Mouse (Mus musculus) heart, embryonic 13.5 days (tissue): ENCODE data around the gene 4930432M17Rik. TPM values are rescaled to one million over a fixed set of nuclear protein-coding genes. Genes with fewer than 3 reads are reported as not detected.

Source experiments
- ATAC-seq: fragments of 200-750 bp; cut with Nextera tagmentation; 2 replicates; pipeline ENCODE4 v1.8.0; 2017; ENCODE audit warnings: moderate TSS enrichment; ENCODE audit not compliant: insufficient number of reproducible peaks, low FRiP score, low TSS enrichment; ENCODE audit errors: extremely low read depth
- H3K27ac ChIP-seq: fragments of 300-500 bp; sonication (generic); replicated peaks from 2 replicates; pipeline ENCODE4 v1.5.1; 2015; ENCODE audit warnings: moderate library complexity, mild to moderate bottlenecking, inconsistent platforms
- H3K27me3 ChIP-seq: fragments of 300-500 bp; sonication (generic); replicated peaks from 2 replicates; pipeline ENCODE4 v1.6.1; 2015; ENCODE audit warnings: mild to moderate bottlenecking, inconsistent platforms
- H3K36me3 ChIP-seq: fragments of 300-500 bp; sonication (generic); 2 replicates; pipeline ENCODE4 v1.6.1; 2015; ENCODE audit warnings: mild to moderate bottlenecking, inconsistent platforms
- H3K4me1 ChIP-seq: fragments of 300-500 bp; sonication (generic); 2 replicates; pipeline ENCODE4 v1.6.1; 2015; ENCODE audit warnings: inconsistent platforms
- H3K4me2 ChIP-seq: fragments of 300-500 bp; sonication (generic); 2 replicates; pipeline ENCODE4 v1.6.1; 2015; ENCODE audit warnings: inconsistent platforms, mild to moderate bottlenecking, moderate library complexity
- H3K4me3 ChIP-seq: fragments of 300-500 bp; sonication (generic); 2 replicates; pipeline ENCODE4 v1.5.1; 2015; ENCODE audit warnings: moderate library complexity, mild to moderate bottlenecking, inconsistent platforms
- H3K9ac ChIP-seq: fragments of 300-500 bp; sonication (generic); 2 replicates; pipeline ENCODE4 v1.6.1; 2015; ENCODE audit warnings: inconsistent platforms, mild to moderate bottlenecking, moderate library complexity
- H3K9me3 ChIP-seq: fragments of 300-500 bp; sonication (generic); 2 replicates; pipeline ENCODE4 v1.6.1; 2016; ENCODE audit warnings: inconsistent platforms
- WGBS: fragments of 180-500 bp; shearing (Covaris S2); methylation state at CpG from one replicate; pipeline ENCODE4 v1.1.7; 2015; ENCODE audit warnings: mixed read lengths; 5-methylcytosine and 5-hydroxymethylcytosine counted together
- polyA plus RNA-seq: library from polyadenylated mRNA; unstranded; fragments of >200 nt; fragmentation: Nextera tagmentation; extraction: Ambion mirVana; gene quantifications from 2 replicates; pipeline ENCODE4 v1.2.1, GENCODE M21; 2015

Gene 4930432M17Rik
- polyA plus RNA-seq, 1 experiment from 2014 or later: not detected

- Histone ChIP-seq H3K4me1 (peaks cover 40% of the 10 kb centered on the region), H3K9ac (peak overlapping the region; percentile 3; the same call in 1 of the 2 replicates), H3K27ac (peak overlapping the region; percentile 58; the same call in 1 of the 2 replicates), H3K4me2 (peak overlapping the region; percentile 27), H3K9me3 (no peaks in the 10 kb centered on the region), H3K4me3 (no peak overlapping the region), H3K36me3 (no peaks in the 10 kb centered on the region), H3K27me3 (peaks cover 3% of the 10 kb centered on the region; the same call in 1 of the 2 replicates)
- ATAC-seq: no peak
- WGBS: 21% methylated on average over 8 of the region's 8 CpGs
Measured at GRCm38 (mm10) chr3:121643236-121643635, 27.3 kb upstream of the 4930432M17Rik start.

GRCm38 (mm10) chr3:121645447-121645846 lies 25.1 kb upstream of the 4930432M17Rik start:
- H3K27ac ChIP-seq: no peak overlapping the region
- H3K4me2 ChIP-seq: no peak overlapping the region
- 68% methylated on average over 7 of the region's 7 CpGs for WGBS
- no peak overlapping the region for H3K4me3 ChIP-seq
- peaks cover 3% of the 10 kb centered on the region; the same call in 1 of the 2 replicates for H3K27me3 ChIP-seq
- peaks cover 46% of the 10 kb centered on the region for H3K4me1 ChIP-seq
- no peaks in the 10 kb centered on the region for H3K36me3 ChIP-seq
- no peak for ATAC-seq
- H3K9me3 ChIP-seq: no peaks in the 10 kb centered on the region
- no peak overlapping the region for H3K9ac ChIP-seq

GRCm38 (mm10) chr3:121646364-121647048 lies 24.1 kb upstream of the 4930432M17Rik start:
- Histone ChIP-seq H3K27me3 (no peaks in the 10 kb centered on the region), H3K36me3 (no peaks in the 10 kb centered on the region), H3K9me3 (no peaks in the 10 kb centered on the region), H3K4me2 (no peak overlapping the region), H3K27ac (peak overlapping the region; percentile 41), H3K9ac (peak overlapping the region; percentile 54; the same call in 1 of the 2 replicates), H3K4me3 (no peak overlapping the region), H3K4me1 (peaks cover 47% of the 10 kb centered on the region)
- 36% methylated on average over 9 of the region's 9 CpGs for WGBS
- ATAC-seq: no peak

GRCm38 (mm10) chr3:121648238-121648778 lies 22.3 kb upstream of the 4930432M17Rik start:
- H3K27ac ChIP-seq: no peak overlapping the region
- no peaks in the 10 kb centered on the region for H3K36me3 ChIP-seq
- peaks cover 47% of the 10 kb centered on the region for H3K4me1 ChIP-seq
- H3K4me2 ChIP-seq: no peak overlapping the region
- no peak overlapping the region for H3K4me3 ChIP-seq
- no peak overlapping the region for H3K9ac ChIP-seq
- ATAC-seq: no peak
- H3K9me3 ChIP-seq: no peaks in the 10 kb centered on the region
- WGBS: 90% methylated on average over 8 of the region's 8 CpGs
- H3K27me3 ChIP-seq: no peaks in the 10 kb centered on the region

- Histone ChIP-seq H3K4me3 (no peak overlapping the region), H3K27ac (no peak overlapping the region; the same call in 1 of the 2 replicates), H3K36me3 (no peaks in the 10 kb centered on the region), H3K4me1 (peaks cover 39% of the 10 kb centered on the region), H3K9ac (no peak overlapping the region), H3K4me2 (peak overlapping the region; percentile 16), H3K27me3 (no peaks in the 10 kb centered on the region), H3K9me3 (no peaks in the 10 kb centered on the region)
- 31% methylated on average over 10 of the region's 10 CpGs for WGBS
- ATAC-seq: no peak
Measured at GRCm38 (mm10) chr3:121650052-121650671, 20.4 kb upstream of the 4930432M17Rik start.

GRCm38 (mm10) chr3:121651710-121652109 lies 18.9 kb upstream of the 4930432M17Rik start:
- WGBS: 31% methylated on average over 3 of the region's 3 CpGs
- no peak for ATAC-seq
- H3K27ac ChIP-seq: no peak overlapping the region
- no peak overlapping the region for H3K4me3 ChIP-seq
- H3K27me3 ChIP-seq: no peaks in the 10 kb centered on the region
- H3K4me2 ChIP-seq: no peak overlapping the region
- no peaks in the 10 kb centered on the region for H3K9me3 ChIP-seq
- H3K4me1 ChIP-seq: peaks cover 27% of the 10 kb centered on the region
- H3K36me3 ChIP-seq: no peaks in the 10 kb centered on the region
- no peak overlapping the region for H3K9ac ChIP-seq

- Histone ChIP-seq H3K27me3 (no peaks in the 10 kb centered on the region), H3K9ac (no peak overlapping the region), H3K4me1 (peaks cover 22% of the 10 kb centered on the region), H3K9me3 (no peaks in the 10 kb centered on the region), H3K36me3 (no peaks in the 10 kb centered on the region), H3K4me2 (no peak overlapping the region), H3K4me3 (no peak overlapping the region), H3K27ac (no peak overlapping the region)
- WGBS: 58% methylated on average over 1 of the region's 1 CpGs
- no peak for ATAC-seq
Measured at GRCm38 (mm10) chr3:121652186-121652585, 18.4 kb upstream of the 4930432M17Rik start.

- peaks cover under 1% of the 10 kb centered on the region; the same call in 1 of the 2 replicates for H3K4me1 ChIP-seq
- H3K4me2 ChIP-seq: no peak overlapping the region
- no peaks in the 10 kb centered on the region for H3K9me3 ChIP-seq
Measured at GRCm38 (mm10) chr3:121656922-121657321, 13.6 kb upstream of the 4930432M17Rik start.

GRCm38 (mm10) chr3:121662705-121663469 lies 7.7 kb upstream of the 4930432M17Rik start:
- Histone ChIP-seq H3K4me3 (no peak overlapping the region), H3K9me3 (no peaks in the 10 kb centered on the region), H3K27ac (peak overlapping the region; percentile 48), H3K4me1 (peaks cover 25% of the 10 kb centered on the region), H3K27me3 (no peaks in the 10 kb centered on the region), H3K4me2 (0 out of 2 replicates have a peak overlapping the region, but pooled peaks have one; percentile 17), H3K9ac (no peak overlapping the region), H3K36me3 (no peaks in the 10 kb centered on the region)
- WGBS: 25% methylated on average over 4 of the region's 4 CpGs
- peak; percentile 61; the same call in 1 of the 2 replicates for ATAC-seq

More at GRCm38 (mm10) chr3:121656922-121657321, 13.6 kb upstream of the 4930432M17Rik start:
- Histone ChIP-seq H3K27me3 (no peaks in the 10 kb centered on the region), H3K36me3 (no peaks in the 10 kb centered on the region), H3K4me3 (no peak overlapping the region), H3K9ac (no peak overlapping the region), H3K27ac (no peak overlapping the region)
- 89% methylated on average over 4 of the region's 4 CpGs for WGBS
- ATAC-seq: no peak

GRCm38 (mm10) chr3:121663470-121663847 lies 7.1 kb upstream of the 4930432M17Rik start:
- no peak overlapping the region for H3K9ac ChIP-seq
- peaks cover 25% of the 10 kb centered on the region for H3K4me1 ChIP-seq
- H3K9me3 ChIP-seq: no peaks in the 10 kb centered on the region
- no peak for ATAC-seq
- no peaks in the 10 kb centered on the region for H3K27me3 ChIP-seq
- WGBS: 76% methylated on average over 9 of the region's 9 CpGs
- H3K4me2 ChIP-seq: no peak overlapping the region
- H3K36me3 ChIP-seq: no peaks in the 10 kb centered on the region
- peak overlapping the region; percentile 48; the same call in 1 of the 2 replicates for H3K27ac ChIP-seq
- no peak overlapping the region for H3K4me3 ChIP-seq
